Mouse (Mus musculus): ENCODE data around the gene Pla2g4d. TPM values are rescaled to one million over a fixed set of nuclear protein-coding genes. Genes with fewer than 3 reads are reported as not detected.
"Not testable (repeated sequence)": the region's sequence is repeated elsewhere in the genome, so short reads cannot be mapped to it uniquely, and the experiment has no call there.

Gene Pla2g4d
- polyA plus RNA-seq, 1 experiment from 2014 or later: not detected

DNA sequence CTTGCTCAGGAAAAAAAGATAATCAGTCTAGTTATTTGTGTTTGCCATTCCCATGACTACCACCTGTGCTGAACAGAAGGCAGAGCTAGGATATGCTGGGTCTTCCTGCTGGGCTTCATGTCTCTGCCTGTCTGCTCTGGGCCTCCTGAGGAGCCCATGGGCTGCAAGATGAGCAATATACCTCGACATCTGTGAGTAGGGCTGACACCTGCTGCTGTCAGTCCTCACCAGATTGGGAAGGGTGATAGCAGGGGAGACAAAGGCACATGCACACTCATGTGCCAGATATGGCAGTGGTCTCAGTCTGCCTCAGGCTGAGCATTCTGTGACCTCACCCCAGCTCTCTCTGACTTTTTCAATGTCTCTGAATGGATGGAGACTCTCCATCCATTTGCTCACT, 26.1 kb downstream of the Pla2g4d start:
- H3K27me3 ChIP-seq (replicated peaks): peaks cover 14% of the 10 kb centered on the region
- ATAC-seq (ENCODE audit: insufficient number of reproducible peaks, low FRiP score): no peak
- no peak overlapping the region for H3K4me2 ChIP-seq
- H3K4me3 ChIP-seq: no peak overlapping the region
- no peak overlapping the region for H3K27ac ChIP-seq (ENCODE audit: poor library complexity, severe bottlenecking)
- H3K9ac ChIP-seq: no peak overlapping the region
- H3K36me3 ChIP-seq: no peaks in the 10 kb centered on the region
- H3K4me1 ChIP-seq (replicated peaks): no peaks in the 10 kb centered on the region
- 19% methylated on average over 1 of the region's 1 CpGs for WGBS
- peaks cover 3% of the 10 kb centered on the region; the same call in 1 of the 2 replicates for H3K9me3 ChIP-seq (replicated peaks)

DNA sequence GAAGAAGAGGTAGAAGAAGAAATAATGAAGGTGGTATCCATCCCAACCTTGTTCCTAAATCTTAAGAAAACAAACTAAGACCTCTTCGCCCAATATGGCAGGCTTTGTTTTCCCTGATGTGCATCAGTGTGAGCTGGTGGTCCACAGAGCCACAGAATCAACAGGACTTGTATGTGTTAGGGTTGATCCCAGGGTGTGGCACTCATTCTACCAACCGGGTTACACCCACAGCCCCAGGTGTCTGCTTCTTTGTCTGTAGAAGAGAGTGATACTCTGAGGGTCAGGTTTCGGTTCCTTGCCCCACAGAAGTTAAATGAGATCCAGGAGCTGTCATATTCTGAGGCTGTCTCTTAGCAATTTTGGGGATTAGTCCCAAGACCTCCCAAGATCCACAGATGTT, 27.7 kb downstream of the Pla2g4d start:
- no peaks in the 10 kb centered on the region for H3K4me1 ChIP-seq (replicated peaks)
- no peak overlapping the region for H3K27ac ChIP-seq (ENCODE audit: poor library complexity, severe bottlenecking)
- peaks cover 3% of the 10 kb centered on the region; the same call in 1 of the 2 replicates for H3K9me3 ChIP-seq (replicated peaks)
- H3K36me3 ChIP-seq: no peaks in the 10 kb centered on the region
- H3K27me3 ChIP-seq (replicated peaks): peaks cover 9% of the 10 kb centered on the region
- 62% methylated on average over 3 of the region's 3 CpGs for WGBS
- no peak overlapping the region for H3K4me2 ChIP-seq
- no peak overlapping the region for H3K9ac ChIP-seq
- no peak overlapping the region for H3K4me3 ChIP-seq
- ATAC-seq (ENCODE audit: insufficient number of reproducible peaks, low FRiP score): no peak

DNA sequence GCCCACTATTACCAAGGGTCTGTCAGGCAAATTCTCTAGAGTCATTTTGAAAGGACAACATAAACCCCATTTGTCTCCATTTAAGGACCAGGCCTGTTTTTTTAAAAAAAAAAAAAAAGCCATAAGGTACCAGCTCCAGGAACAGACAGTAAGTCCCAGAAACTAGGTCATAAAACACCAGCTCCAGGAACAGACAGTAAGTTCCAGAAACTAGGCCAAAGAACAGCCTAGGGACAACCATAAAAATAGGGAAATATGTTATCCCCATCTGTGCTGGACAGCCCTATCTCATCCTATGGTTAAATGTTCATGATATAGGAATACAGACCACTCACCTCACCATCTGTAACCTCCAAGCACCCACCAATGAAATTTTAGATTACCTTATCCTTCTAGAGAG, 32.7 kb downstream of the Pla2g4d start:
- Histone ChIP-seq H3K4me3 (no peak overlapping the region), H3K27me3 (replicated peaks) (no peaks in the 10 kb centered on the region; the same call in 1 of the 2 replicates), H3K9ac (no peak overlapping the region), H3K9me3 (replicated peaks) (no peaks in the 10 kb centered on the region), H3K4me1 (replicated peaks) (no peaks in the 10 kb centered on the region), H3K4me2 (no peak overlapping the region), H3K36me3 (no peaks in the 10 kb centered on the region), H3K27ac (ENCODE audit: poor library complexity, severe bottlenecking) (no peak overlapping the region)
- no peak for ATAC-seq (ENCODE audit: insufficient number of reproducible peaks, low FRiP score)

DNA sequence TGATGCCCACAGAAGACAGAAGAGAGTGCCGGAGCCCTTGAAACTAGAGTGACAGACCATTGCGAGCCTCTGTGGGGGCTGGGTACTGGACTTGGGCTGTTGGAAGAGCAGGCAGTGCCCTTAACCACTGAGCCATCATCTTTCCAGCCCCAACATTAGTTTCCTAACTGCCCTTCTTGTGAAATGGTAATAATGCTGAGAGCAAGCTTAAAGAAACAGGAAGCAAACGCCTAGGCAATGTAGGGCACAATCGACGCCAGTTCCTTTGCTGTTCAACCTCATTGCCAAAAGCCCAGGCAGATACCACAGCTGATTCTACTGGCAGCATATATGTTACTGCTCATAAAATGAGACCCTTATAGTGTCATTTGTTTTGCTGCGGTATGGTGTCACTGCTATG, 36.4 kb downstream of the Pla2g4d start:
- Histone ChIP-seq H3K4me2 (no peak overlapping the region), H3K36me3 (no peaks in the 10 kb centered on the region), H3K27me3 (replicated peaks) (no peaks in the 10 kb centered on the region; the same call in 1 of the 2 replicates), H3K27ac (ENCODE audit: poor library complexity, severe bottlenecking) (no peak overlapping the region), H3K9ac (no peak overlapping the region), H3K9me3 (replicated peaks) (no peaks in the 10 kb centered on the region), H3K4me1 (replicated peaks) (no peaks in the 10 kb centered on the region), H3K4me3 (no peak overlapping the region)
- 81% methylated on average over 6 of the region's 6 CpGs for WGBS
- no peak for ATAC-seq (ENCODE audit: insufficient number of reproducible peaks, low FRiP score)

DNA sequence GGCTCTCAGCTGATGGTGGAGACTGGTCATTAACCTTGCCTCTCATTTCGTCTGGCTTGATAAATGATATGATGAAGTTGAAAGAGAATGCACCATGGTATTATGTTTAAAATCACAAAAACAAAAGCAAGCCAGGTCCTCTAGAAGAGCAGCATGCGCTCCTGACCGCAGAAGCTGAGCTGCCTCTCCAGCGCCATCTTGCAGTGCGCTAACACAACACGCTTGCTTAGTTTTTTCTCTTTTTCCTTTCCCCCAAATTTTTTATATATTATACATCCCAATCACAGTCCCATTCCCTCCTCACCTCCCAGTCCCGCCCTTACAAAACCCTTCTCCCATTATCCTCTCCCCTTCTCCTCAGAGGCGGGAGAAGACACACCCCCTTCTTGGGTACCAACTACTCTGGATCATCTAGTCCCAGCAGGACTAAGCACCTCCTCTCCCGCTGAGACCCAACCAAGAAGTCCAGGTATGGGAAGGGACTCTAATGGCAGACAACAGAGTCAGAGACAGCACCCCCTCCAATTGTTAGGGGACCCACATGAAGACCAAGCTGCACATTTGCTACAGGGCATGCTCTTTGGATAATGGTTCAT, 43.5 kb downstream of the Pla2g4d start:
- peak overlapping the region; percentile 24 for H3K27ac ChIP-seq (ENCODE audit: poor library complexity, severe bottlenecking)
- H3K4me3 ChIP-seq: peak overlapping the region; percentile 46
- no peak for ATAC-seq (ENCODE audit: insufficient number of reproducible peaks, low FRiP score)
- H3K4me1 ChIP-seq (replicated peaks): peaks cover 22% of the 10 kb centered on the region; the same call in 1 of the 2 replicates
- H3K4me2 ChIP-seq: peak overlapping the region; percentile 77
- H3K9me3 ChIP-seq (replicated peaks): no peaks in the 10 kb centered on the region
- whole genome bisulfite sequencing: 19% methylated on average over 9 of the region's 9 CpGs
- no peaks in the 10 kb centered on the region for H3K36me3 ChIP-seq
- peaks cover 18% of the 10 kb centered on the region; the same call in 1 of the 2 replicates for H3K27me3 ChIP-seq (replicated peaks)
- H3K9ac ChIP-seq: peak overlapping the region; percentile 65; the same call in 1 of the 2 replicates

DNA sequence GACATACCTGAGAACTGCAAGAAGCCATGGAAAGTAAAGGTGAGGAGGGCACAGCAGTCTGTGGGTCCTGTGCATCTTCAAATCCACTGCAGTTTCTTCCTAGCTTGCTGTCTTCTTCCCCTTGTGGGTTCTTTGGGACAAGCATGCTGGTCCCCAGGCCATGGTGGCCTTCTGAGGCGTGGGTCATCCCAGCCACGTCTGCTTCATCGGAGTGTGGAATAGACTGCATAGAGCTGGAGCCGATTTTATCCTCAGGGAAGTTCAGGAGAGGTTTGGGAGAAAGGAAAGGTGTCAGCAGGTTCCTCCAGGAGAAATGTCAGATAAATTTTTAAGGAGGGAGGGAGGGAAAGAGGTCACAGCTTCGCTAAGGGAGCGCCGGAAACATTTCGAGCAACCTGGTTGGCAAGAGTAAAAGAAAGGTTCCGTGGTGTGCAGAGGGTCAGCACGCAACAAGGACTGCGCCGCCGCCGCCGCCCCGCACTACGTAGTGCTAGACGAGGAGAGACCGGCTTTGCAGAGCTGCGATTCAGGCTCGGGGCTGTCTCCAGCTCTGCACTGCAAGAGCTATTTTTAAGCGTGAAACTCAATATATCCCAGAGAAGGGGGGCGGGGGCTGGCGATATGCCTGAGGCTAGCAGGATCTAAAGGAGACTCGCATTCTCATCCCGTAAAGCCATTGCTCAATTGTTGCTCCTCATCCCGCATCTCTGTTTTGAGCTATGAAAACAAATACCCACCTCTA, 44.1 kb downstream of the Pla2g4d start, which contains the start of gene Pla2g4e:
Pla2g4e (minus strand) TSS at position 657 of the 742 bp plus-strand sequence.
- Histone ChIP-seq H3K36me3 (no peaks in the 10 kb centered on the region), H3K27me3 (replicated peaks) (peaks cover 18% of the 10 kb centered on the region; the same call in 1 of the 2 replicates), H3K27ac (ENCODE audit: poor library complexity, severe bottlenecking) (peak within 1 kb of the TSS; percentile 24), H3K9me3 (replicated peaks) (no peaks in the 10 kb centered on the region), H3K4me1 (replicated peaks) (peaks cover 22% of the 10 kb centered on the region; the same call in 1 of the 2 replicates), H3K4me3 (peak within 1 kb of the TSS; percentile 46), H3K9ac (peak within 1 kb of the TSS; percentile 65; the same call in 1 of the 2 replicates), H3K4me2 (peak within 1 kb of the TSS; percentile 77)
- 5% methylated on average over 27 of the region's 27 CpGs for WGBS
- ATAC-seq (ENCODE audit: insufficient number of reproducible peaks, low FRiP score): no peak

DNA sequence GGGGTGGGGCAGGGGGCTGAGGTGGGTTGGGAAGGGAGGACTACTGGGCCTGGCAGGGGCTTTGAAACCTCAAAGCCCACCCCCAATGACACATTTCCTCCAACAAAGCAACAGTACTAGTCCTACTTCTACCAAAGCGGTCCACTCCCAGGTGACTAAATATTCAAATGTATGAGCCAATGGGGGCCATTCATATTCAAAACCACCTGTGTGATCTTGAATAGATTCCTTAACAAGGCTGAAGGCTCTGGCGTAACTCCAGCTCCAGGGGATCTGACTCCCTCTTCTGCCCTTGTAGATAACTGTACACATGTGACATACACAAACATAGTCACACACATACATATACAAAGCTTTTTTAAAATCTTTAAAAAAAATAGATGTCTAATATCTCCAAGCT, 45.0 kb downstream of the Pla2g4d start:
- no peaks in the 10 kb centered on the region for H3K9me3 ChIP-seq (replicated peaks)
- H3K27me3 ChIP-seq (replicated peaks): peaks cover 18% of the 10 kb centered on the region; the same call in 1 of the 2 replicates
- peaks cover 22% of the 10 kb centered on the region; the same call in 1 of the 2 replicates for H3K4me1 ChIP-seq (replicated peaks)
- WGBS: 80% methylated on average over 2 of the region's 2 CpGs
- no peak overlapping the region for H3K27ac ChIP-seq (ENCODE audit: poor library complexity, severe bottlenecking)
- H3K36me3 ChIP-seq: no peaks in the 10 kb centered on the region
- peak overlapping the region; percentile 77 for H3K4me2 ChIP-seq
- no peak overlapping the region for H3K9ac ChIP-seq
- no peak overlapping the region; the same call in 1 of the 2 replicates for H3K4me3 ChIP-seq
- ATAC-seq (ENCODE audit: insufficient number of reproducible peaks, low FRiP score): no peak

DNA sequence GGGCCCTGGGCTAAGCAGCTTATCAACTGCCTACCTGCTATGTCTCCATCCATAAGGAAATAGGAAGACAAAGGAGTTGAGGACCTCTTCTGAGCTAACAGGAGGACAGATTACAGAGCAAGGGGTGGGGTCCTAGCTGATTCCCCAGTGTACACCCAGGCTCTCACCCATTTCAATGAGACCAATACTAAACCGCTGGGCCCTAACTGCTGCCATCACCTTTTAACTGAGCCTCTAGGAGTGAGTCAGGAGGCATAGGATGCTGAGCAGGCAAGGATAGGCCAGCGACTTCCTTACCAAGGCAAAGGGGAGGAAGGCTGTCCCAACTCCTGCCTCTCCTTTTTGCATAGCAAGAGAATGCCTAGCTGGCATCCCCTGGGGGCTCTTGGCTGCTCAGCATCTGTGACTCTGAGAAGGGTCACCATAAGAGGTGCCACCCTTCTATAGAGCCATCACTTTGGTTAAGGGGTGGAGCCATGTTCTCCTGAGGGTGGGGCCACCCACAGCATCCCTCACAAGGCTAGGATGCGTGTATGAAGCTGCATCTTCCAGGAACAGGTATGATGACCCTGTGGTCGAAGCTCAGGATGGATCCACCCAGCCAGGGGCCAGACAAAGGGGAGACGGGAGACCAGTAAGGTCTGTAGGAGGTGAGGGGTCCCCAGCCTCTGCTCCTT, 46.1 kb downstream of the Pla2g4d start:
- Histone ChIP-seq H3K4me2 (peak overlapping the region; percentile 77), H3K9me3 (replicated peaks) (no peaks in the 10 kb centered on the region), H3K4me3 (no peak overlapping the region), H3K27me3 (replicated peaks) (peaks cover 18% of the 10 kb centered on the region; the same call in 1 of the 2 replicates), H3K27ac (ENCODE audit: poor library complexity, severe bottlenecking) (no peak overlapping the region), H3K36me3 (no peaks in the 10 kb centered on the region), H3K4me1 (replicated peaks) (peaks cover 22% of the 10 kb centered on the region; the same call in 1 of the 2 replicates), H3K9ac (no peak overlapping the region)
- 77% methylated on average over 5 of the region's 5 CpGs for WGBS
- no peak for ATAC-seq (ENCODE audit: insufficient number of reproducible peaks, low FRiP score)

DNA sequence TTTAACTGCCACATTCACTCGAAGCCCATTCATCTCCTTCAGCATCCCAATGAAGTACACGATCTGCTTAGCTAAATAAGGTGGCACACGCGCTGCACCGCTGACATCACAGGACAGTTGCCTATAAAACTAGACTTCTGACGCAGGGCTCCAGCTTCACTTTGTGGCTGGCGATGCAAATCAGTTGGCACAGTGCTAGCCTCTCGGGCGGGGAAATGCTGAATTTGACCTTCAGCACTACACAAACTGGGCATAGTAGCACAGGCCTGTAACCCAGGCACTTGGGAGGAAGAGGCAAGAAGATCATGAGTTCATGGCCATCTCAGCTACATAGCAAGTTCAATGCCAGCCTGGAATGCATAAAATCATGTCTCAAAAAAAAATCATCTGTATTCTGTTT, 50.3 kb downstream of the Pla2g4d start:
- not testable (repeated sequence) for H3K36me3 ChIP-seq; H3K27me3 ChIP-seq (replicated peaks); H3K4me2 ChIP-seq; H3K9ac ChIP-seq; ATAC-seq (ENCODE audit: insufficient number of reproducible peaks, low FRiP score); H3K27ac ChIP-seq (ENCODE audit: poor library complexity, severe bottlenecking); H3K9me3 ChIP-seq (replicated peaks); H3K4me3 ChIP-seq
- peaks cover 24% of the 10 kb centered on the region for H3K4me1 ChIP-seq (replicated peaks)
- 85% methylated on average over 8 of the region's 9 CpGs for WGBS

DNA sequence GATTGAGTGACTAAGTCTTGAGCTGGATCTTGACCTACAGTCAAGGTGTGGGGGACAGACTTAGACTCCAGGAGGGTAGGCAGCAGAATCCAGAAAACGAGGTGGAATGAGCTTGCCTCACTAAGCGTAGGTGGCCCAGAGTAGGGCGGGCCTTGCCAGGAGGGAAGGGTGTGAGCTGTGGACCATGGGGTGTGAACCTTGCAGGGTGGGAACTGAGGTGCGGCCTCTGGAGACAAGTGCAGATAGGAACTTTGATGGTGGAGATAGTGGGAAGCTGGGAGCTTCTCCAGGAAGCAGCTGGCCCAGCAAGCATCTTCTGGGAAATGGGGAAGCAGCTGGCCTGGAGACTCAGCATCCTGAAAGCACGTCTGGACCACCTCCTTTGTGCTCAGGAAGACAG, 51.2 kb downstream of the Pla2g4d start:
- WGBS: 68% methylated on average over 5 of the region's 5 CpGs
- Histone ChIP-seq H3K9me3 (replicated peaks) (no peaks in the 10 kb centered on the region), H3K4me3 (no peak overlapping the region), H3K9ac (no peak overlapping the region), H3K36me3 (no peaks in the 10 kb centered on the region), H3K27me3 (replicated peaks) (no peaks in the 10 kb centered on the region), H3K4me1 (replicated peaks) (peaks cover 15% of the 10 kb centered on the region), H3K4me2 (no peak overlapping the region), H3K27ac (ENCODE audit: poor library complexity, severe bottlenecking) (no peak overlapping the region)
- ATAC-seq (ENCODE audit: insufficient number of reproducible peaks, low FRiP score): no peak

Measured in heart, embryonic 12.5 days (tissue).